Mouse (Mus musculus) stomach, postnatal 0 days (tissue): ENCODE measurements around the gene Spata45. TPM values are rescaled to one million over a fixed set of nuclear protein-coding genes. Genes with fewer than 3 reads are reported as not detected.

Experiments
- ATAC-seq: fragments of 200-750 bp; cut with Nextera tagmentation; 2 replicates; pipeline ENCODE4 v1.8.0; 2017; ENCODE audit not compliant: low FRiP score, low TSS enrichment
- DNase-seq: peaks from one replicate; pipeline ENCODE4 v3.0.0-alpha.2; 2016; ENCODE audit warnings: low spot score
- H3K27ac ChIP-seq: fragments of 300-500 bp; sonication (generic); replicated peaks from 2 replicates; pipeline ENCODE4 v1.5.1; 2014; ENCODE audit warnings: mild to moderate bottlenecking, control low read depth
- H3K27me3 ChIP-seq: fragments of 300-500 bp; sonication (generic); 2 replicates; pipeline ENCODE4 v1.6.1; 2014; ENCODE audit warnings: low read length; ENCODE audit not compliant: control insufficient read depth, insufficient read depth
- H3K36me3 ChIP-seq: fragments of 300-500 bp; sonication (generic); 2 replicates; pipeline ENCODE4 v1.6.1; 2014; ENCODE audit warnings: low read length, mixed read lengths; ENCODE audit not compliant: control insufficient read depth, insufficient read depth
- H3K4me1 ChIP-seq: fragments of 300-500 bp; sonication (generic); replicated peaks from 2 replicates; pipeline ENCODE4 v1.6.1; 2014; ENCODE audit warnings: antibody characterized with exemption; ENCODE audit not compliant: control insufficient read depth, insufficient read depth
- H3K4me2 ChIP-seq: fragments of 300-500 bp; sonication (generic); replicated peaks from 2 replicates; pipeline ENCODE4 v1.6.1; 2014; ENCODE audit warnings: low read depth, mild to moderate bottlenecking, control low read depth, moderate library complexity
- H3K4me3 ChIP-seq: fragments of 300-500 bp; sonication (generic); 2 replicates; pipeline ENCODE4 v1.5.1; 2014; ENCODE audit warnings: low read depth, low read length, control low read depth
- H3K9ac ChIP-seq: fragments of 300-500 bp; sonication (generic); 2 replicates; pipeline ENCODE4 v1.6.1; 2014; ENCODE audit warnings: mild to moderate bottlenecking, low read length, control low read depth, mixed read lengths
- H3K9me3 ChIP-seq: fragments of 300-500 bp; sonication (generic); 2 replicates; pipeline ENCODE4 v1.6.1; 2016; ENCODE audit warnings: low read length; ENCODE audit not compliant: control insufficient read depth
- CTCF ChIP-seq: IDR thresholded peaks from 2 replicates; pipeline ENCODE4 v1.5.1; 2016; ENCODE audit warnings: antibody characterized with exemption, low read depth, mild to moderate bottlenecking, moderate library complexity
- EP300 ChIP-seq: optimal IDR thresholded peaks from 2 replicates; pipeline ENCODE3; 2016; ENCODE audit warnings: antibody characterized with exemption
- WGBS: fragments of 180-500 bp; shearing (Covaris S2); extraction: QIAGEN DNeasy Blood & Tissue Kit; methylation state at CpG from one replicate; pipeline ENCODE4 v1.1.7; 2014; 5-methylcytosine and 5-hydroxymethylcytosine counted together
- polyA plus RNA-seq: library from polyadenylated mRNA; unstranded; fragments of >200 nt; fragmentation: Nextera tagmentation; extraction: Ambion mirVana; gene quantifications from 2 replicates; pipeline ENCODE4 v1.2.1, GENCODE M21; 2015

Spata45 gene
- polyA plus RNA-seq, 1 experiment from 2014 or later, result not detected

GRCm38 (mm10) chr1:191002201-191002600 lies 34.2 kb upstream of the Spata45 start:
- TF ChIP-seq CTCF, result peak; percentile 70
- no peak for TF ChIP-seq EP300
- Histone ChIP-seq H3K27ac (no peak overlapping the region), H3K4me1 (no peaks in the 10 kb centered on the region), H3K36me3 (peaks cover 2% of the 10 kb centered on the region; the same call in 1 of the 2 replicates), H3K4me2 (no peak overlapping the region), H3K9me3 (no peaks in the 10 kb centered on the region), H3K27me3 (no peaks in the 10 kb centered on the region), H3K4me3 (no peak overlapping the region), H3K9ac (no peak overlapping the region)
- no peak for ATAC-seq
- 64% methylated on average over 6 of the region's 6 CpGs for WGBS
- DNase-seq, result no peak

- no peak for DNase-seq
- no peak overlapping the region for H3K27ac ChIP-seq
- no peaks in the 10 kb centered on the region for H3K27me3 ChIP-seq
- H3K4me1 ChIP-seq, result no peaks in the 10 kb centered on the region
- H3K4me3 ChIP-seq, result no peak overlapping the region
- no peak for ATAC-seq
- H3K36me3 ChIP-seq, result peaks cover 8% of the 10 kb centered on the region
- H3K9me3 ChIP-seq, result no peaks in the 10 kb centered on the region
- no peak overlapping the region for H3K9ac ChIP-seq
- H3K4me2 ChIP-seq, result no peak overlapping the region
- WGBS, result over 99% methylated on average over 5 of the region's 5 CpGs
- TF ChIP-seq CTCF (peak; percentile 46), EP300 (no peak)
These were observed 27.7 kb upstream of the Spata45 start for GRCm38 (mm10) chr1:191008707-191009106.

- WGBS, result 97% methylated on average over 3 of the region's 3 CpGs
- Histone ChIP-seq H3K36me3 (no peaks in the 10 kb centered on the region; the same call in 1 of the 2 replicates), H3K9me3 (no peaks in the 10 kb centered on the region), H3K27me3 (no peaks in the 10 kb centered on the region), H3K4me1 (no peaks in the 10 kb centered on the region), H3K9ac (no peak overlapping the region), H3K4me3 (no peak overlapping the region), H3K4me2 (no peak overlapping the region), H3K27ac (no peak overlapping the region)
- no peak for TF ChIP-seq CTCF
- TF ChIP-seq EP300, result no peak
- no peak for ATAC-seq
- DNase-seq, result no peak
These were observed 22.2 kb upstream of the Spata45 start for GRCm38 (mm10) chr1:191014271-191014670.

- TF ChIP-seq CTCF, result no peak
- no peak for TF ChIP-seq EP300
- Histone ChIP-seq H3K9ac (no peak overlapping the region), H3K36me3 (0 out of 2 replicates have a peak, but pooled peaks cover 5% of the 10 kb centered on the region), H3K4me1 (peaks cover 2% of the 10 kb centered on the region), H3K27me3 (no peaks in the 10 kb centered on the region), H3K9me3 (no peaks in the 10 kb centered on the region), H3K4me2 (no peak overlapping the region), H3K4me3 (no peak overlapping the region), H3K27ac (no peak overlapping the region)
- no peak for DNase-seq
- no peak for ATAC-seq
- WGBS, result 93% methylated on average over 5 of the region's 5 CpGs
These were observed 16.6 kb upstream of the Spata45 start for GRCm38 (mm10) chr1:191019803-191020202.

GRCm38 (mm10) chr1:191020217-191020924 lies 16.1 kb upstream of the Spata45 start:
- Histone ChIP-seq H3K36me3 (0 out of 2 replicates have a peak, but pooled peaks cover 5% of the 10 kb centered on the region), H3K9me3 (no peaks in the 10 kb centered on the region), H3K27ac (no peak overlapping the region), H3K27me3 (no peaks in the 10 kb centered on the region), H3K4me3 (no peak overlapping the region), H3K9ac (no peak overlapping the region), H3K4me2 (no peak overlapping the region), H3K4me1 (peaks cover 5% of the 10 kb centered on the region)
- TF ChIP-seq EP300 (no peak), CTCF (no peak)
- no peak for ATAC-seq
- no peak for DNase-seq
- WGBS, result 87% methylated on average over 3 of the region's 3 CpGs

- no peak for DNase-seq
- no peak for TF ChIP-seq EP300
- no peak for TF ChIP-seq CTCF
- 79% methylated on average over 7 of the region's 7 CpGs for WGBS
- no peak overlapping the region for H3K4me3 ChIP-seq
- H3K27me3 ChIP-seq, result no peaks in the 10 kb centered on the region
- H3K4me1 ChIP-seq, result peaks cover 5% of the 10 kb centered on the region
- 0 out of 2 replicates have a peak, but pooled peaks cover 5% of the 10 kb centered on the region for H3K36me3 ChIP-seq
- no peak for ATAC-seq
- no peaks in the 10 kb centered on the region for H3K9me3 ChIP-seq
- H3K27ac ChIP-seq, result no peak overlapping the region
- no peak overlapping the region for H3K9ac ChIP-seq
- H3K4me2 ChIP-seq, result no peak overlapping the region
These were observed 15.4 kb upstream of the Spata45 start for GRCm38 (mm10) chr1:191021016-191021415.
